Mouse (Mus musculus): ENCODE measurements around the gene Bco1.
A peak's percentile ranks its signal among the peaks of the same experiment; 100 is the strongest.

Gene Bco1

DNA sequence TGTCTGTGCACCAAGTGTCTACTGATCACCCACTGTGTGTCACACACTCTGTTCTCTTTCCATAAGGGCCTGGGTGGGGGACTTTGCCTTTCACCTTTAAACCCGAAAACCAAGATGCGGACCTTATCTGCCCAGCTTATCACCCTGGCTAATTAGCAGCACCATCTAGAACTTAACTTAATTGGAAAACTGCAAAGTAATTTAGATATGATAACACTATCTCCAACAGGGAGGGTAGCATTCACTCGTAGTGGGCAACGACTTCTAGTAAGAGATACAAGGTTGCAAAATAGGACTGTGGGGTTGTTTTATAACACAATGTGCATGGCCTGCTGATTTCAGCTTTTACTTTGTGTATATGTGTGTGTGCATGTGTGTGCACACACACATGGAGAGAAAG, 5.9 kb upstream of the Bco1 start:
- no peak for DNase-seq (ENCODE audit: low read depth, low spot score)

DNA sequence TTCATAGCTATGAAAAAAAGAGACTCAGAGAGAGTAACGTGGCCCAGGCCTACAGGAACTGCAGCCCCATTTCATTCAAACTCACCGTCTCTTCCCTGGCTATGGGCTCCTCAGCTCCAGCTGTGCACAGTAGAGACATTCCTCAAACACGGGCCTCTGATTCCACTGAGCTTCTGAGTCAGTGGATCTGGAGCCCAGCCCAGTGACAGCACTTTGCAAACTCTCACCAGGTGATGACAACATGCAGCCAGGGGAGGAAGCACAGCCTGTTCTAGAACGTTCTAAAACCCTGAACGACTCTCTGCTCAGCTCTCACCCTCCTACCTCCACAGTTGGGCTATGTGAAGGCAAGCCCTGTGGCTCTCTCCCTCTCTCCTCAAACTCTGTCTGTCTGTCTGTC, 1.6 kb upstream of the Bco1 start:
- DNase-seq (ENCODE audit: low read depth, low spot score), result no peak

DNA sequence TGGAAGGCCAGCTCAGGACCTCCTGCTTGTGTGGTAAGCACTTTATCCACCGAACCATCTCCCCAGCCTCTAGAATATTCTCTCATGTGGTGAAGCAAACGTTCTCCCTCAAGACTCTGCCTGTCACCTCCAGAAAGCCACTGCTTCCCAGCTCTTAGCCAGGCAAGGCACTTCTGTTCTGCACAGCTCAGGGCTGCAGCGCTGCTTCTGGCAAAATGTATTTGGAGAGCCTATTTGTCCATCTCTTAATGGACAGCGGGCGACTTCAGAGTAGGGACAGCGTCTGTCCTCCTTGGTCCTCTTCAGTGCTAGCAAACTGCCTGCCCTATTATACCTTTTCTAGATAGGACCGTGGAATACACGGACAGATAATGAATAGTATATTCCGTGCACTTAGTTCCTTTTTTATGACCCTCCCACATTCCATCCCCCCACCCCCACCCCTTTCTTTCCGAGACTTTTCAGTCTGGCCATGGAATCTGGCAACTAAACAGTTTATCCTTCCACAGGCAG, 1.5 kb downstream of the Bco1 start:
- DNase-seq (ENCODE audit: low read depth, low spot score), result no peak

DNA sequence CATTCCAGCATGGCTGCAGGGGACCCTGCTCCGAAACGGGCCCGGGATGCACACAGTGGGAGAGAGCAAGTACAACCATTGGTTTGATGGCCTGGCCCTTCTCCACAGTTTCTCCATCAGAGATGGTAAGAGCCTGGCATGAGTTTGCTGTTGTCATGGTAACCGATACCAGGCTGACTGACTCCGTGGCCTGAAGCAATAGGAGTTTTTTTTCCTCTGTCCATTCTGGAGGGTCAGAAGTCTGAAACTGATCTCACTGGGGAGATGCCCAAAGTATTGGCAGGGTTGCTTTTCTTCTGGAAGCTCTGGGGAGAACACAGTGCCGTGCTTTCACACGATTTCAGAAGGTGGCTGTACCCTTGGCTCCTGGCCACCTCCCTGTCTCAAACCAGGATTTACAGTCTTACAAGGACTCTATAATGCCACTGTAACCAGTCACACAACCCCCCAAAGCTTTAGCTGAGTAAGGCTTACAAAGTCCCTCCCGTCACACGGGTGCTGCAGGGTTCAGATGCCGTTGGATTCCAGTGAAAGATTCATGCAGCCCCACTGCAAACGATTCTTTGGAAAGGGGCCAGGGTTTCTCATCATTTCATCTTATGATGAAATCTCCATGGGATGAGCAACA, 2.0 kb downstream of the Bco1 start:
- DNase-seq (ENCODE audit: low read depth, low spot score), result peak; percentile 62

DNA sequence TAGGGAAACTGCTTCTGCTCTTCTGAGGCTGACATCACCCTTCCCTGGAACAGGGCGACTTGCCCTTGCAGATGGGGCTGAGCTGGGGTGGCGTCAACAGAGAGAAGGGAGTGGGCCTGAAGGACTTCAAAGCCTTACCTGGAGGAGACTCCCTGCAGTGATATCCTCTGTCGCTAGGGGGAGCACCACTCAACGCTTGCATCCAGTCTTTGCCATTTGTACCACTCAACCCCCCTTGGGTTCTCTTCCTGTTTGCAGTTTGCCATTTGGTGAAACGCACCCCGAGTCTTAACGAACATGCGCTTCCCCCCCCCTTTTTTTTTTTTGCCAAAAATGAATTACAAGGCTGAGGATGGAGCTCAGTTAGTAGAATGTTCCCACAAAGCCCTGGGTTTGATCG, 11.9 kb downstream of the Bco1 start:
- DNase-seq (ENCODE audit: low read depth, low spot score), result no peak

DNA sequence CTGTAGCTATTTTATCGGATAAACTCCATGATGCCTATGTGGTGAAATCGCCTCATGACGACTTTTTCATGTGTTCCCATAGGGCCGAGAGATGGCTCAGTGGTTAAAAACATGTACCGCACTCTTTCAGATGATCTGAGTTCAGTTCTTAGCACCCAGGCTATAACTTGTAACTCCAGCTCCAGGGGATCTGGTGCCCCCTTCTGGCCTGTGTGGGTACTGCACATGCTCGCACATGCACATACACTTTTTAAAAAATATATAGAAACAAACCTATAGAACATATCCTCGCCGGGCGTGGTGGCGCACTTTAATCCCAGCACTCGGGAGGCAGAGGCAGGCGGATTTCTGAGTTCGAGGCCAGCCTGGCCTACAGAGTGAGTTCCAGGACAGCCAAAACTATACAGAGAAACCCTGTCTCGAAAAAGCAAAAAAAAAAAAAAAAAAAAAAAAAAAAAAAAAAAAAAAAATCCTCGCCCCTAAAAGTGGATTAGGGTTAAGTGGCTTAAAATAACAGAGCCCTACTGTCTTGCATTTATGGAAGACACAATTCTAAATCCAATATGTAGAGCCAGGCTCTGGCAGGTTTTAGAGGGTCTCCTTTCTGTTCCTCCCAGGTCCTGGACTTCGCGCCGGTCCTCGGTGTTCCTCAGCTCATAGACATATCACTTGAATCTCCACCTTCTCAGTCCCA, 13.5 kb downstream of the Bco1 start:
- DNase-seq (ENCODE audit: low read depth, low spot score), result no peak

DNA sequence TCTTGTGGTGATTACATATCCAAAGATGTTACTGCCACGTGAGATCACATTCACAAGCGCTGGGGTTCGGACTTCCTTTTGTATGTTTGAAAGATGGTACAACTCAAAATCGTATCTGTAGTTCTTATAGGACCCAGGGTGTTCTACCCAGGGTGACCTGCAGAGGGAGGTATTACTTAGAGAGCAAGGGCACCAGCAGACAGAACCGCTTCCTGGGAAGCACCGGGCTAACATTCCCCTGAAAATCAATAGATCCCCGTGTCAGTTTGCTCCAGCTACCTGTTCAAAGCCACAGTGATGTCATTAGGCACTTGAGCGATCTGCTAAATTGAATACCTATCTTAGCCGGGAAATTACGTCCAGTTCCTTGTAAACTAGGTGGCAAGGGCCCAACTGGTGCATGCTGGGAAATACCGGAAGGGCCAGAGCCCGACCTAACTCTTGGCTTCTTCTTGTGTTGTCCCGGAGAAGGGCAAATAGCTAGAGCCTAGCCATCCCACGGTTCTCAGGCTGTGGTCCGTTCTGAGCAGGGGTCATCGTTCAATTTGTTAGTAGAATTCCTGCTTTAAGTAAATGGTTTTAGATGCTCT, 14.2 kb downstream of the Bco1 start:
- no peak for DNase-seq (ENCODE audit: low read depth, low spot score)

DNA sequence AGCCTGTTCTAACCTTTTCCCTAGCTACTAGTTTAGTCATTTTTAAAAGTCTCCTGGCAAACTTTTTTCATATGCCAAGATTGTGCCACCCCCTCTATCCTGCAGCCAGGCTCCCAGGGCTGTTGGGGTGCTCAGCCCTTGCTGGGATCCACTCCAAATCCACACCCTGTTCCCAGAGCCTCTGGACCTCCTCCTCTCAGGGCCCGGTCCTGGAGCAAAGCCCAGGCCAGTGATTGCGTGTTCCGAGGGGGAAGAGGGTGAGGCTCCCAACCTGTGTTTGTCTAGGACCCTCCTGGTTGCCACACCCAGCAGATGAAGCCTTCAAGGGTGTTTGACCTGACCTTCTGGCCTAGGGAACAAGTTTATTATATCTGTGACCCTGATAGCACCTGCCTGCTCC, 16.0 kb downstream of the Bco1 start:
- no peak for DNase-seq (ENCODE audit: low read depth, low spot score)

DNA sequence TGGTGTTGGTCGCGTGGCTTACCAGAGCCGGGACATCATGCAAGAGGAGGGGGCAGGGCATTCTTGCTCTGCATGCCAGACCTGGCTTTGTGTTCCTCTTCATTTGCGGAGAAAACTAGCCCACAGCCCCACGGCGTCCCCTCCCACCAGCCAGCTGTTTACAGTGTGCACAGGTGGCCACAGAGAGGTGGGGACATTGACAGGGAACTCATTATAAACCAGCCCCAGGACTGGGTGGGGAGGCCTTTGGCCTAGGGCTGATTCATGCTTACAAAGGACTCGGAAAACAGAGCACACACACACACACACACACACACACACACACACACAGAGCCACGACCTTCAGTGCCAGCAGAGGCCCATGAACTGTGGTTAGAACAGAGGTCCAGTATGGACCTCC, 16.6 kb downstream of the Bco1 start:
- DNase-seq (ENCODE audit: low read depth, low spot score), result no peak

DNA sequence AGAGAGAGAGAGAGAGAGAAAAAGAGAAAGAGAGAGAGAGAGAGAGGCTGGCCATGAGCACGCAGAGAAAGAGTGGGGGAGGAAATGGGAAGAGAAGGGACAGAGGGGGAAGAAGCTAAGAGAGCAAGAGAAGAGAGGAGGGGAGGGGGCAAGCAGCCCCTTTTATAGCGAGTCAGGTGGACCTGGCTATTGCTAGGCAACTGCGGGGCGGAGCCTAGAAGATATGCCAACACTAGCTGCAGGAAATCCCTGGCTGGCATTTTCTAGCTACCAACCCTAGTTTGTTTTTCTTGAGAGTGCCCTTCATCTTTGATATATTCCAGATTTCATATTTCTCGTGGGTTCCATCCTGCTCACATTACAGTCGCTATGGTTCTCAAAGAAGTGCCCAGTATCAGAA, 19.4 kb downstream of the Bco1 start:
- no peak for DNase-seq (ENCODE audit: low read depth, low spot score)

DNA sequence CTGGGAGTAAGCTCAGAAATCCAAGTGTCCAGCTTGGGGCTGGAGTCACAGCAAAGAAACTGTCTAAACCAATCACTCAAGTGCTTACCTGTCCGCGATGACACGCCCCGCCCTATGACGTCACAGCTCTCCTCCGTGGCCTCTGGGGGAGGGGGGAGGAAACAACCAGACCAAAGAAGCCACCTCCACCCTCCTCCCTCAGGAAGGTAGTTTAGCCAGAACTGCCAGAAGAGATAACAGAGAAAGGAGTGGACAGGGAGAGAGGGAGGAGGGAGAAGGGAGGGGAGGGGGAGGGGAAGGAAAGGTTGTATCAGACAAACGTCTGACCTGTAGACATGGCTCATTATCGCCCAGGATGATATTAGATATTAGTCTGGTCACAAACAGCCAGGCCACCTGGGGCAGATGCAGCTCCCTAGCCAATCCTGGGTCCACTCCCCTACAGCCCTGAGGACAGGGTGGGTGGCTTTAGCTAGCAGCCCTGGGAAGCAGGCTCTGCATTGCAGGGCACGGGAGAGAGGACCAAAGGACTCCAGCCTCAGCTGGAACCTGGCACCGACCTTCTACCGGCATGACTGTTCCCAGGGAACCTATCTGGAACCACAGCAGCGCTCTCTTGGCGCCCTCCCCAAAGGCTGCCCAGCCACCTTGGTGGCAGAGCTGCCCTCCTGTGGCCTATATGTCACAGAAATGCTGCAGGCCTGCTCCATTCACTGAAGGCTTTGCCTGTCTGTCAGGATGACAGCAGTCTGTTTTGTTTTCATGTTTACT, 20.2 kb downstream of the Bco1 start:
- no peak for DNase-seq (ENCODE audit: low read depth, low spot score)

DNA sequence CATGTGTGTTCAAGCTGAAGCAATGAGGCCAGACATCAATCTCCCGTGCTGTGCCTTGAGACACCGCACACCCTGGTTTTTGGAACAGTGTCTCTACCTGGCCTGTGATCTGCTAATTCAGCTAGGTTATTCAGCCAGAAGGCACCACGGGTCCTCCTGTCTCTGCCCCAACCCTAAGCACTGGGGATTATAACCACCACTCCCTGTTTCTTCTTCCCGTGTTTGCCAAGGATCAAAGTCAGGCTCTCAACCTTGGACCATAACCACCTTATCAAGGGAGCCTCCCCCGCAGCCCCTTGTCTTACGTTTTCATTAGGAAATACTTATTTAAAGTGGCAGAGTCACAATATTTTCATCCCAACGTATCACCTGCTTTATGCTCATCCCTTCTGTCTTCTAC, 20.9 kb downstream of the Bco1 start:
- no peak for DNase-seq (ENCODE audit: low read depth, low spot score)

DNA sequence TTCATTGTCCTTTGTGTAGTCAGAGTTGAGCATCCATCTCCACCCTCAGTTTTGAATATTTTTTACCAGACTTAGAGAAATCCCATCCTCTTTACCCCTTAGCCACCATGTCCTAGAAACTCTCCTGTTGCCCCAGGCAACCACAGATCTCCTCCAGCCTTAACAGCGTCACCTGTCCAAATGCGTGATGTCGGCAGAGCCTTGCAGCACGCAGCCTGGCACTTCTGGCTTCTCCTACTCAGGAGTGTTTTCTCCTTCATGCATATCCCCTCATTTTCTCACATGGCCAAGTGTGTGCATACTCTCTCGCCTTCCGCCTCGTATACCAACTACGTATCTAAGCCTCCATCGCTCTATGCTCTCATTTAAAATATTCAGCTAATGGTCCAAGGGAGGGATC, 22.8 kb downstream of the Bco1 start:
- no peak for DNase-seq (ENCODE audit: low read depth, low spot score)

DNA sequence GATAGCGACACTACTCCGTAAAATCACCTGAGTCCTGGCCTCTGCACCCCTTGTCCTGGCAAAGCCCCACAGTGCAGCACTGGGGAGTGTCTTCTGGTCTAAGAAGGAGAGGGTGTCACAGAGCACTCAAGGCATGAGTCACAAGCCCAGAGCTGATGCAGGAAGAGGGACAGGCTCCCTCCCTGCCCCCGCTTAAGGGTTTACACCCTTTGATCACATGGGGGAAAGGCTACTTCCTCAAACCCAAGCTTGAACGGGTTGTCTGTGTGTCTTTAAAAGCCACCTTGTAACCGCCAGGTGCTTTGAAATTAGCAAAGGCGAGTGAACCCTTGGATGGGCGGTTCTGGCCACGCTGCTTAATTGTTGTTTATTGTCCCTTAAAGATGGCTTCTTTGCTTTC, 25.6 kb downstream of the Bco1 start:
- DNase-seq (ENCODE audit: low read depth, low spot score), result no peak

DNA sequence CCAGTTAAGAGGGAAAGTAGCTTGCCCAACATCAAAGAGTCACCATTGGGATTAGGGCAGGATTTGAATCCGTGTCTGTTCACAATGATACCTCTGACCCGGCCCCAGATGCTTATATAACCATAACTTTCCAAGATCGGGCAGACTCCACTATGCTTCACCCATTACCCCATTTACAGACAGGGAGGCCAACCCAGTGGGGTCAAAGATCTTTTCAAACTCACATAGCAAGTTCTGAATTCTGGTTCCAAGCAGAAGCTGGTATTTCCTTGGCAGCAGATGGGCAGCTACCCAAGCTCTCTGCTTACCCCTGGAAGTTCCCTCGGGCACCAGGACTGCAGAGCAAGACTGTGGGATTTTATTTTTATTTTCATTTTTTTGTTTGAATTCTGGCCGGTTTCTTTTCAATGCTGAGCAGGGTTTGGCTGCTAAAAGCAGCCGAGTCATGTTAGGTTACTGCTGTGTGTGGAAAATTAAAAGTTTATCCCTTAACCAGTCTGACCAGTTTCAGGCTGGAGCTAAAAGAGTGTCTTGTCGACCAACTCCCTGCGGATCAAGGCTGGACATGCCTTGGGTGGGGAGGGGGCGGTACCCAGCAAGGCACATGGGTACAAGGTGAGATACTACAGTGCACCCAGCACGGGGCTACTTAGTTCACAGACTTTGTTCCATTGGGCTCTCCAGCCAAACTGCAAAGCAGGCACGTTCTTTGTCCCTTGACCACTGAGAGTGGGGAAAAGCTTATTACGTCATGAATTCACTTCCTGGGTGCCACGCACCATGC, 28.4 kb downstream of the Bco1 start:
- DNase-seq (ENCODE audit: low read depth, low spot score), result no peak

DNA sequence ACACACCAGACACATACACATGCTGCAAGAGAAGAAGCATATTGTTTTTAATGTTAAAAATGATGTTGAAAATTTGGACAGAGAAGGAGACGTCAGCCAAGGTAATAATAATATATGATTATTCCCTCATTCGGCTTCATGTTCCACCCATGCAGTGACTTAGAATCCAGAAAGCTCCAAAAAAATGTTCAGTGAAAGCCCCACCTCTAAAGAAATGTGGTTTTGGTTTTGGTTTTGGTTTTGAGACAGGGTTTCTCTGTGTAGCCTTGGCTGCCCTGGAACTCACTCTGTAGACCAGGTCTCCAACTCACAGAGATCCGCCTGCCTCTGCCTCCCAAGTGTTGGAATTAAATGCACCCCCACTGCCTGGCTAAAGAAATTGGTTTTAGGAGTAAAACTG, 30.2 kb downstream of the Bco1 start:
- DNase-seq (ENCODE audit: low read depth, low spot score), result no peak

DNA sequence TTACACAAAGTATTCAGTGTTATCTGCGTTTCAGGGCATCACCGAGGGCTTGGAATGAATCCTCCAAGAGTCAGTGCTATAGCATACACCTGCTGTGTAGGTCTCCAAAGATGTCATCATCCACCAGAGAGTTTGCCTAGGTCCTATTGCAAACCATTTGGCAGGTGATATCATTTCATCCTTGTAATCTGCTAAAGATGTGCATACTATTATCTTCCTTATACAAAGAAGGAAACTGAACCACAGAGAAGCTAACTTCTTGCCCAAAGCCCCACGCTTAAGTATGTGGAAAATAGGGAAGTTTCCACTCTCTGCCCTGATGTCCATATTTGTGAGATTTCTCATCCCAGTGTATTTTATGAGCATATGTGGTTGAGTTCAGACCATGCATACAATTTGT, 30.8 kb downstream of the Bco1 start:
- no peak for DNase-seq (ENCODE audit: low read depth, low spot score)

DNA sequence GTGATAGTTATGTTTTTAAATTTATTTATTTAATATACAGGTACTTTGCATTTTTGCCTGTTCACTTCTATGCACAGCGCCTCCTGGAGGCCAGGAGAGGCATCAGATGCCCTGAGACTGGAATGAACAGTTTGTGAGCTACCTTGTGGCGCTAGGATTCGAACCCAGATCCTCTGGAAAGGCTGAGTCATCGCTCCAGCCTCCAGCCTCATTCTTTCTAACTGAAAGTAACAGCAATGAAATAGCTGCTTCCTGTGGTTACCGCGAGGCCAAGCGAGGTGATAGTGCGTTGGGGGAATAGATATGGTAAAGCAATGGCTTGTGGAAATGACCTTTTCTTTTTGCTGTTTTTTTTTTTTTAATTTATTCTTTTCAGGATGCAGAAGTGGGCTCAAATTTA, 31.4 kb downstream of the Bco1 start:
- DNase-seq (ENCODE audit: low read depth, low spot score), result no peak

DNA sequence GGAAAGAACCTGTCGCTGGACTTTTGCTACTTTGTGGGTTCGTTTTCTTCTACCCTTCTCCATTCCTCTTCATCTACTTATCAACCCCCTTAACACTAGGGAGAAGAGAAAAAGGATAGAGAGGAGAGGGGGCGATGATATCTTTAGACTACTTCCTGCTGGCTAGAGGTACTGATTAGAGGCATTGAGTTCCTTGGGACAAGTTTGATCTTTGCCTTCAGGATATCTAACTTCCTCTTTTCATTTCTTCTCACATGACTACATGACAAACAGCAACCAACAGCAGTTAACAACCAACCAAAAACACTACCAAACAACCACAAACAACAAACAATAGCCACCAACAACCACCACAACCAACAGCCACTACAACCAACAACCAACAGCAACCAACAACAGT, 38.0 kb downstream of the Bco1 start:
- DNase-seq (ENCODE audit: low read depth, low spot score), result no peak

DNA sequence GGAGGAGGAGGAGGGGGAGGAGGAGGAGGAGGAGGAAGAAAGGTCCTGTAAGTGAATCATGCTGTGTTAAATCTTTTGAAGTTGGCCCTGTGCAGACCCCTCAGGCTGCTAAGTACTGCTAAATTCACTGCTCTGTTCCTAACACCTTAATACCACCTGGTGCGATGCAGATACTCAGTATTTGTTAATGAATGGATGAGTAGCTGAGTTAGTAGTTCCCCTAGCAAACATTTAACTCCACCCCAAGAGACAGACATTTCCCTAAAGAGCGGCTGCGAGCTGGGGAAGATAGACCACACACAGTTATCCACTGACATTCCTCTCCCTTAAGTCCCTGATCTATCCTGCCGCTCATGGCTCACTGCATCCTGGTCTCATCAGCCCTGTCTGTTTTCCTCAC, 40.7 kb downstream of the Bco1 start:
- no peak for DNase-seq (ENCODE audit: low read depth, low spot score)

DNA sequence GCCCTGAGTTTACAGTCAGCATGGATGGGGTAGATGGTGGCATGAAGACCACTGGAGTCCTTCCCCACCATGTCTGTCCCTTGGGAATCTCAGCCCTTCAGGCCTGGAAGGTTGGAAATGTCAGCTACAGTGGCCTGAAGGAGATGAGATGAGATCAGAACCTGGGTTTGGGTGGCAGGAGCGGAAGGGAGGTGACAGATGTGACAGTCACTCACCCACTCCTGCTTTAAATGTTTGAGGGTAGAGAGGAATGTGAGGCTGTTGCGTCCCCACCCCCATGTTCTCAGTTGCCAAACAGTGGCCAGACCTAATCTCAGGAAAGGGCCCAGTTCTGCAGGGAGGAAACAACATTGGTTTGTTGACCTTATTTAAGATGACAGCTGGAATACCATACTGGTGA, 41.1 kb downstream of the Bco1 start:
- DNase-seq (ENCODE audit: low read depth, low spot score), result no peak

DNA sequence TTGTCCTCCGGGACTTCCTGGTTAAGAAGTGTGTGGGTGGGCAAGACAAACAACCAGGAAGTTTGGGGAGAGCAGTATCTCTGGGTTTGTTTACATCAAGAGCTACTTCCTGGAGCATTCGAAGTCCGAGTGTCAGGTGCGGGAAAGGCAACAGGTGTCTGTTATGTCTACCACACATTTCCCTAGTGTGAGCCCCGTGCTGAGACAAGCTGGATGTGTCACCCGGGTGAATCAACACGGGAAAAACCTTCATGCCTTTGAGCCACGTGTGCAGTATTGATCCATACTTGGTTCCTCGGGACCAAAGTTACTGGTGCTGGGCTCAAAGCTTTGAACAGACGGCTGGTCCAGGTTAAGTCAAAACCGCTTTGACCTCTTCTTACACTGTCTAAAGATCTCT, 41.7 kb downstream of the Bco1 start:
- no peak for DNase-seq (ENCODE audit: low read depth, low spot score)

Data from brain, embryonic 18.5 days (tissue).